Mouse (Mus musculus) embryonic facial prominence, embryonic 13.5 days (tissue): ENCODE measurements around the gene Rrp9. TPM values are rescaled to one million over a fixed set of nuclear protein-coding genes. Genes with fewer than 3 reads are reported as not detected.

Experiments used
- ATAC-seq: fragments of 200-750 bp; cut with Nextera tagmentation; 2 replicates; pipeline ENCODE4 v1.8.0; 2017; ENCODE audit warnings: low read depth; ENCODE audit not compliant: insufficient number of reproducible peaks, insufficient read depth, low FRiP score, low TSS enrichment
- H3K27ac ChIP-seq: fragments of 300-500 bp; sonication (generic); 2 replicates; pipeline ENCODE4 v1.5.1; 2015; ENCODE audit warnings: moderate library complexity, mild to moderate bottlenecking, inconsistent platforms
- H3K27me3 ChIP-seq: fragments of 300-500 bp; sonication (generic); 2 replicates; pipeline ENCODE4 v1.6.1; 2015; ENCODE audit warnings: mild to moderate bottlenecking, inconsistent platforms
- H3K36me3 ChIP-seq: fragments of 300-500 bp; sonication (generic); 2 replicates; pipeline ENCODE4 v1.6.1; 2015; ENCODE audit warnings: mild to moderate bottlenecking, inconsistent platforms
- H3K4me1 ChIP-seq: fragments of 300-500 bp; sonication (generic); 2 replicates; pipeline ENCODE4 v1.6.1; 2015; ENCODE audit warnings: inconsistent platforms
- H3K4me2 ChIP-seq: fragments of 300-500 bp; sonication (generic); 2 replicates; pipeline ENCODE4 v1.6.1; 2015; ENCODE audit warnings: moderate library complexity, mild to moderate bottlenecking, inconsistent platforms
- H3K4me3 ChIP-seq: fragments of 300-500 bp; sonication (generic); 2 replicates; pipeline ENCODE4 v1.5.1; 2015; ENCODE audit warnings: mild to moderate bottlenecking, inconsistent platforms
- H3K9ac ChIP-seq: fragments of 300-500 bp; sonication (generic); 2 replicates; pipeline ENCODE4 v1.6.1; 2015; ENCODE audit warnings: mild to moderate bottlenecking, inconsistent platforms
- H3K9me3 ChIP-seq: fragments of 300-500 bp; sonication (generic); 2 replicates; pipeline ENCODE4 v1.6.1; 2016; ENCODE audit warnings: inconsistent platforms
- WGBS: fragments of 180-500 bp; shearing (Covaris S2); methylation state at CpG from one replicate; pipeline ENCODE4 v1.1.7; 2015; ENCODE audit warnings: mixed read lengths; 5-methylcytosine and 5-hydroxymethylcytosine counted together
- polyA plus RNA-seq: library from polyadenylated mRNA; unstranded; fragments of >200 nt; fragmentation: Nextera tagmentation; extraction: Ambion mirVana; gene quantifications from 2 replicates; pipeline ENCODE4 v1.2.1, GENCODE M21; 2015

Rrp9 gene
- polyA plus RNA-seq, 1 experiment from 2014 or later: 49.8 TPM

GRCm38 (mm10) chr9:106449947-106450346 lies 25.8 kb upstream of the Rrp9 start:
- peak overlapping the region; percentile 33; the same call in 1 of the 2 replicates for H3K9ac ChIP-seq

DNA sequence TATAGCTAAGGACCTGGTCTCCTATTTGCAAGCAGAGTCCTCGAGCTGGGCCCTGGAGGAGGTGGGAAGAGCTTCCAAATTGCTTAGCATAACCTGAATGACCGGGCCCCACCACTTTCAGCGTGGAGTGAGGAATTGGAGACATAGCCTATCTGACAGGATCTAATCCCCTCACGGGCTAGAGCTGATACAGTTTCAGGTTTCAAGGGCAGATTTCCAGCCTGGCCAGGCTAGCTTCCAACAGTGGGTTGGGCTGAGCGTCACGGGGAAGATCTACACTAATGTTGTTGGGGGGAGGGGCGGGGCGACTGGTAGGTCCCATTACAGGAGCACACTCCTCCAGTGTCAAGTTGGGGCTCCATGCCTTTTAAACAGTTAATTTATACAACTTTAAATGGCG lies 25.1 kb upstream of the Rrp9 start:
- Histone ChIP-seq H3K27me3 (no peaks in the 10 kb centered on the region), H3K36me3 (0 out of 2 replicates have a peak, but pooled peaks cover 5% of the 10 kb centered on the region), H3K4me2 (peak overlapping the region; percentile 44), H3K9me3 (no peaks in the 10 kb centered on the region), H3K9ac (no peak overlapping the region), H3K27ac (peak overlapping the region; percentile 68), H3K4me1 (peaks cover 86% of the 10 kb centered on the region), H3K4me3 (peak overlapping the region; percentile 6; the same call in 1 of the 2 replicates)
- WGBS: 7% methylated on average over 9 of the region's 9 CpGs
- no peak for ATAC-seq

More at GRCm38 (mm10) chr9:106449947-106450346, 25.8 kb upstream of the Rrp9 start:
- 89% methylated on average over 8 of the region's 8 CpGs for WGBS
- no peak overlapping the region; the same call in 1 of the 2 replicates for H3K4me3 ChIP-seq
- H3K27me3 ChIP-seq: no peaks in the 10 kb centered on the region
- peak overlapping the region; percentile 44 for H3K4me2 ChIP-seq
- H3K36me3 ChIP-seq: 0 out of 2 replicates have a peak, but pooled peaks cover 5% of the 10 kb centered on the region
- H3K27ac ChIP-seq: peak overlapping the region; percentile 68
- ATAC-seq: no peak
- no peaks in the 10 kb centered on the region for H3K9me3 ChIP-seq
- H3K4me1 ChIP-seq: peaks cover 83% of the 10 kb centered on the region

DNA sequence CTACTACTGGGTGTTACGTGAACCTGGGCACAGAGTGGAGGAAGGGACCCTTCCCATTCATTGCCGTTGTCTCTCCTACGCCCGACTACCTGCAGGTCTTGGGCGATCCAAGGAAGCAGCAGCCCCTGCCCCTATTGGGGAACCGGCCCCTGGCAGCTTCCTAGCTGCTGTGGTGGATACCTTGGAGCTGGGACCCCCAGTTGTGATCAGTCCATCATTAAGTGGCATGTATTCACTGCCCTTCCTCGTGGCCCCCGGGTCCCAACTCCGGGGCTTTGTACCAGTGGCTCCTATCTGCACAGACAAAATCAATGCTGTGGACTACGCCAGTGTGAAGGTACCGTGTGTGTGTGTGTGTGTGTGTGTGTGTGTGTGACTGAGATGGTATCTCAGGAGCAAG lies 24.5 kb upstream of the Rrp9 start:
- no peaks in the 10 kb centered on the region for H3K27me3 ChIP-seq
- H3K4me3 ChIP-seq: no peak overlapping the region
- H3K9ac ChIP-seq: 0 out of 2 replicates have a peak overlapping the region, but pooled peaks have one; percentile 1
- no peak for ATAC-seq
- no peaks in the 10 kb centered on the region for H3K9me3 ChIP-seq
- H3K4me1 ChIP-seq: peaks cover 86% of the 10 kb centered on the region
- 76% methylated on average over 11 of the region's 11 CpGs for WGBS
- peak overlapping the region; percentile 68 for H3K27ac ChIP-seq
- peak overlapping the region; percentile 44; the same call in 1 of the 2 replicates for H3K4me2 ChIP-seq
- H3K36me3 ChIP-seq: 0 out of 2 replicates have a peak, but pooled peaks cover 5% of the 10 kb centered on the region

GRCm38 (mm10) chr9:106451899-106452298 lies 23.9 kb upstream of the Rrp9 start:
- no peak overlapping the region for H3K4me3 ChIP-seq
- peak overlapping the region; percentile 44; the same call in 1 of the 2 replicates for H3K27ac ChIP-seq
- H3K27me3 ChIP-seq: no peaks in the 10 kb centered on the region
- H3K36me3 ChIP-seq: 0 out of 2 replicates have a peak, but pooled peaks cover 5% of the 10 kb centered on the region
- H3K9ac ChIP-seq: 0 out of 2 replicates have a peak overlapping the region, but pooled peaks have one; percentile 11
- H3K4me2 ChIP-seq: peak overlapping the region; percentile 97; the same call in 1 of the 2 replicates
- ATAC-seq: no peak
- no peaks in the 10 kb centered on the region for H3K9me3 ChIP-seq
- WGBS: 44% methylated on average over 2 of the region's 2 CpGs
- peaks cover 86% of the 10 kb centered on the region for H3K4me1 ChIP-seq

GRCm38 (mm10) chr9:106452351-106452750 lies 23.4 kb upstream of the Rrp9 start:
- no peaks in the 10 kb centered on the region for H3K27me3 ChIP-seq
- H3K9ac ChIP-seq: no peak overlapping the region
- H3K4me1 ChIP-seq: peaks cover 89% of the 10 kb centered on the region
- 0 out of 2 replicates have a peak, but pooled peaks cover 5% of the 10 kb centered on the region for H3K36me3 ChIP-seq
- H3K4me3 ChIP-seq: peak overlapping the region; percentile 69; the same call in 1 of the 2 replicates
- no peak for ATAC-seq
- peak overlapping the region; percentile 97 for H3K4me2 ChIP-seq
- WGBS: 28% methylated on average over 6 of the region's 6 CpGs
- H3K27ac ChIP-seq: peak overlapping the region; percentile 44; the same call in 1 of the 2 replicates
- H3K9me3 ChIP-seq: no peaks in the 10 kb centered on the region

DNA sequence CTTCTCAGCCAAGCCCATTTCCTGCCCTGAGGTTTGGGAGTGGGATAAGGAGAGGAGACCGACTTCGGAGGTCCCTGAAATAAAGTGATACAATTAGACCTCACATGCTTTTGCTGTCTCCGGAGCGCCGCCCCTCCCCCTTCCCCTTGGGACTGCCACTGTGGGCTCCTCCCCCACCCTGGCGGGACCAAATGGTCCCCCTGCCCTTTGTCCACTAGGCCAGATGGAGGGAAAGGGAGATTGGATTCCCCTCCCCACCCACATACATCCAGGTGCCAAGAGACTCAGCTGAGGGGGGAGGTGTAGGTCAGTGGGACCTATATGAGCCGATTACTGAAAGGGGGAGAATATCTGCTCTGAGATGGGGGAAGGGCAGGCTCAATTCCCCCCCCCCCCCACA lies 22.9 kb upstream of the Rrp9 start:
- peak overlapping the region; percentile 97 for H3K4me2 ChIP-seq
- H3K4me1 ChIP-seq: peaks cover 91% of the 10 kb centered on the region
- 0 out of 2 replicates have a peak, but pooled peaks cover 5% of the 10 kb centered on the region for H3K36me3 ChIP-seq
- H3K27me3 ChIP-seq: no peaks in the 10 kb centered on the region
- no peaks in the 10 kb centered on the region for H3K9me3 ChIP-seq
- 0% methylated on average over 7 of the region's 7 CpGs for whole genome bisulfite sequencing
- peak overlapping the region; percentile 85; the same call in 1 of the 2 replicates for H3K9ac ChIP-seq
- peak overlapping the region; percentile 69 for H3K4me3 ChIP-seq
- ATAC-seq: no peak
- H3K27ac ChIP-seq: no peak overlapping the region; the same call in 1 of the 2 replicates

DNA sequence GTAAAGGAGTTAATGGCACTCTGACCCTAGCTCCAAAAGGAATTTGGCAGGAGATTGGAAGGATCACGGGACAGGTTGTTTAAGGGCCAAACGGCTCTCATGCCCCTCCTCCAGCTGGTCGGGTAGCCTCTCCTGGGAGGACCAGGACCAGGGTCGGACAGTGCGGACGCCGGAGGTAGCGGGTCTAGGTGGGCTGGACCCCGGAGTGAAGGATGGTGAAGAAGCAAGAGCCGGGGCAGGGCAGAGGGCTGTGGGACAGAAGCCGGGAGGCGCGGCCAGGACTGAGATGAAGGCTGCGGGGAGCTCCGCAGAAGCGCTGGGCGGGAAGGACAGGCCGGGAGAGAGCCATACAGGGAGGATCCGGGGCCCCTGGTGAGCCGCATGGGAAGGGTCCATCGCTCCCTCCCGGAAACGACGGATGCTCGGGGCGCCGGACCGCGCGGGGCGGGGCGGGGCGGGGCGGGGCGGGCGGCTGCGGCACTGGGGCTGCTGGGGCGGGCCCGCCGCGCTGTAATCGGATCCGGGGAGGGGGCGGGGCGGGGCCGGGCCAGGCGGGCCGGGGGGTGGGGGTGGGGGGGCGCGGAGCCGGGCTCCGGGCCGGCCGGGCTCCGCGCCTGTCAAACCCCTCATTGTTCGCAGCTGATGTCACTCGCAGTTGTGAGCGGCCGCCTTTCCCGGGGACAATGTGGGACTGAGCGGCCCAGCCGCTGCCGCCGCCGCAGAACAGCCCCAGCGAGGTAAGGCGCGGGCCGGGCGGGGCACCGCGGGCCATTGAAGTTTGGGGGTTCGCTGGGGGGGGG lies 22.3 kb upstream of the Rrp9 start, which contains the start of gene Pcbp4:
Gene Pcbp4 (plus strand): TSS at position 21 of the 800 bp plus-strand sequence.
- under 1% methylated on average over 39 of the region's 74 CpGs for whole genome bisulfite sequencing
- Histone ChIP-seq H3K36me3 (peaks cover 11% of the 10 kb centered on the region; the same call in 1 of the 2 replicates), H3K9me3 (no peaks in the 10 kb centered on the region), H3K4me3 (peak within 1 kb of the TSS; percentile 69), H3K9ac (peak within 1 kb of the TSS; percentile 85), H3K4me1 (peaks cover 91% of the 10 kb centered on the region), H3K27me3 (no peaks in the 10 kb centered on the region), H3K27ac (peak within 1 kb of the TSS; percentile 92), H3K4me2 (peak within 1 kb of the TSS; percentile 97)
- ATAC-seq: peak; percentile 45

DNA sequence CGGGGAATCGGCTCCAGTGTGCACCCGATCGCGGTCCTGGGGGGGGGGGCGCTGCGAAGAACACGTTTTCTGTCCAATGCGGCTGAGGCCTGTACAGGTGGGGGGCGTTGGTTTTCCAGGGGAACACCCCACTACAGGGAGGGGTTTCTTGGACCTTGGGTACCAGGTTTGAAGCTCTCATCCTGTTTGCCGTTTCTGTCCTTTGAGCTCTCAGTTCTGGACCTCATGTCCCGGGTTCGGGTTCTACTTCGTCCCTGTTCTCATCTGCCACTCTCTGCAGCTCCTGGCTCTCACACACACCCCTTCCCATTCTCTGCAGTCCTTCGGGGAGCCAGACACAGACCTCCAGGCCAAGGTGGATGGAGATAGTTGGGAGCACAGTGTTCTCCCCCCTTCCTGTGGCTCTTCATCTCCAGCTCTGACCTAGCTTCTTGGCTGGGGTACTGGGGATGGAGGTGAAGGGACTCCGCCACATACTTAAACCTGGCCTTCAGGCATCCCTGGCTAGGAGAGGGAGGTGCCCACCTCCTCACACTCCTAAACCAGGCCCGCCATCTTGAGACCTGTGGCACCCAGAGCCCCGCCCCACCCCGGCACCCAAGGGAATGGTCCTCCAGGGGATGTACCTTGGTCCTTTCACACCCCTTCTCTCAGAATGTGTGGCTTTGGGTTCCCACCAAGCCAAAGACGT lies 21.5 kb upstream of the Rrp9 start:
- no peaks in the 10 kb centered on the region for H3K27me3 ChIP-seq
- H3K36me3 ChIP-seq: peaks cover 11% of the 10 kb centered on the region; the same call in 1 of the 2 replicates
- peak; percentile 22 for ATAC-seq
- H3K9ac ChIP-seq: peak overlapping the region; percentile 85
- H3K4me3 ChIP-seq: peak overlapping the region; percentile 69
- 0% methylated on average over 13 of the region's 20 CpGs for WGBS
- H3K27ac ChIP-seq: peak overlapping the region; percentile 92
- H3K9me3 ChIP-seq: no peaks in the 10 kb centered on the region
- H3K4me2 ChIP-seq: peak overlapping the region; percentile 97
- H3K4me1 ChIP-seq: peaks cover 90% of the 10 kb centered on the region

DNA sequence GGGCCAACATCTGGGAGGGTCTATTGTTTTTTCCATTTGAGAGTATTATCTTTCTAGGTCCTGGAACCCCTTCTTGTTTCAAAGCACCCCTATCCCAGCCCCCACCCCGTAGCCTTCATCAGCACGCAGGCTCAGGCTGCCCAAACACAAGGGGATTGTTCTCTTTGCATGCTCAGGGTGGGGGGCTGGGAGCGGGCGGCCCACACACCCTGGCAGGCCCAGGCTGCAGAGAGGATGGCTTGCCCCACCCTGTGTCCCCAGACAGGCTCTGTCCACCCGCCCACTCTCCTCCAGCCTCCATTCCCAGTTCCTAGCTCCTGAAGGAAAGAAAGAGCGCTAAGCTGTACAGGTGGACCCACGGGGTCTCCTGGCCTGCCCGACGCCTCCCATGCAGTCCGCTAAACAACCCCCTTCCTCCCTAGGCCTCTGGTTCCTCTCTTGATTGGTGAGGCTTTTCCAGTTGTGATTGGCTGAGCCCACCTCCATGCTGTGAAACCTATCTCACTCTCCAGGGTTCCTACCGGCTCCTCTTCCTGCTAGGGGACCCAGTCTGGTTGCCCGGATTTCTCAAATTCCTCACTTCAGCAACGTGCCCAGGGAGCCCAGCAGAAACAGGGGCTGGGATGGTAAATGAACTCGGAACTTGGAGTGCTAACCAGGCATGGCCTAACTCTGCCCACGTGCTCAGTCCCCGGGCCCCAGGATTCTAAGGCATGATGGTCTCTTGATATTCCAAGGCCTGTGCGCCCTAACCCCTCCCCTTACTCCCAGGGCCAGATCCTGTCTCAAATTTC lies 20.7 kb upstream of the Rrp9 start:
- no peaks in the 10 kb centered on the region for H3K9me3 ChIP-seq
- WGBS: 1% methylated on average over 17 of the region's 17 CpGs
- peaks cover 20% of the 10 kb centered on the region for H3K36me3 ChIP-seq
- no peaks in the 10 kb centered on the region for H3K27me3 ChIP-seq
- H3K9ac ChIP-seq: peak overlapping the region; percentile 85
- ATAC-seq: 0 out of 2 replicates have a peak, but pooled peaks have one; percentile 38
- H3K27ac ChIP-seq: peak overlapping the region; percentile 92
- peak overlapping the region; percentile 97 for H3K4me2 ChIP-seq
- H3K4me1 ChIP-seq: peaks cover 88% of the 10 kb centered on the region
- H3K4me3 ChIP-seq: peak overlapping the region; percentile 69

GRCm38 (mm10) chr9:106456325-106457162 lies 19.2 kb upstream of the Rrp9 start:
- WGBS: 32% methylated on average over 15 of the region's 15 CpGs
- Histone ChIP-seq H3K36me3 (peaks cover 33% of the 10 kb centered on the region), H3K9ac (peak overlapping the region; percentile 85), H3K4me2 (peak overlapping the region; percentile 97), H3K4me3 (peak overlapping the region; percentile 69), H3K4me1 (peaks cover 78% of the 10 kb centered on the region), H3K27ac (peak overlapping the region; percentile 92), H3K27me3 (no peaks in the 10 kb centered on the region), H3K9me3 (no peaks in the 10 kb centered on the region)
- no peak for ATAC-seq
